Mouse (Mus musculus) forebrain, embryonic 16.5 days (tissue): ENCODE data around the gene Tcerg1l. TPM values are rescaled to one million over a fixed set of nuclear protein-coding genes. Genes with fewer than 3 reads are reported as not detected.

ENCODE experiments used
- ATAC-seq: fragments of 200-750 bp; cut with Nextera tagmentation; 2 replicates; pipeline ENCODE4 v1.8.0; 2017; ENCODE audit warnings: mild to moderate bottlenecking, moderate library complexity
- H3K27ac ChIP-seq: fragments of 300-500 bp; sonication (generic); 2 replicates; pipeline ENCODE4 v1.5.1; 2014; ENCODE audit warnings: low read length, control low read depth
- H3K27me3 ChIP-seq: fragments of 300-500 bp; sonication (generic); replicated peaks from 2 replicates; pipeline ENCODE4 v1.6.1; 2014; ENCODE audit warnings: low read length; ENCODE audit not compliant: control insufficient read depth, insufficient read depth
- H3K36me3 ChIP-seq: fragments of 300-500 bp; sonication (generic); 2 replicates; pipeline ENCODE4 v1.6.1; 2014; ENCODE audit not compliant: control insufficient read depth, insufficient read depth
- H3K4me1 ChIP-seq: fragments of 300-500 bp; sonication (generic); replicated peaks from 2 replicates; pipeline ENCODE4 v1.6.1; 2014; ENCODE audit warnings: low read length; ENCODE audit not compliant: control insufficient read depth, insufficient read depth
- H3K4me2 ChIP-seq: fragments of 300-500 bp; sonication (generic); 2 replicates; pipeline ENCODE4 v1.6.1; 2014; ENCODE audit warnings: mild to moderate bottlenecking, low read length, control low read depth
- H3K4me3 ChIP-seq: fragments of 300-500 bp; sonication (generic); replicated peaks from 2 replicates; pipeline ENCODE4 v1.5.1; 2014; ENCODE audit warnings: mild to moderate bottlenecking, low read length, control low read depth
- H3K9ac ChIP-seq: fragments of 300-500 bp; sonication (generic); replicated peaks from 2 replicates; pipeline ENCODE4 v1.6.1; 2014; ENCODE audit warnings: low read depth, low read length, control low read depth
- H3K9me3 ChIP-seq: fragments of 300-500 bp; sonication (generic); 2 replicates; pipeline ENCODE4 v1.6.1; 2016; ENCODE audit warnings: low read length; ENCODE audit not compliant: control insufficient read depth
- WGBS: fragments of 180-500 bp; shearing (Covaris S2); extraction: QIAGEN DNeasy Blood & Tissue Kit; methylation state at CpG from one replicate; pipeline ENCODE4 v1.1.7; 2014; 5-methylcytosine and 5-hydroxymethylcytosine counted together
- polyA plus RNA-seq: library from polyadenylated mRNA; unstranded; fragments of >200 nt; fragmentation: Nextera tagmentation; extraction: Ambion mirVana; gene quantifications from 2 replicates; pipeline ENCODE4 v1.2.1, GENCODE M21; 2015

Tcerg1l gene
- polyA plus RNA-seq, 1 experiment from 2014 or later, result 11.2 TPM

DNA sequence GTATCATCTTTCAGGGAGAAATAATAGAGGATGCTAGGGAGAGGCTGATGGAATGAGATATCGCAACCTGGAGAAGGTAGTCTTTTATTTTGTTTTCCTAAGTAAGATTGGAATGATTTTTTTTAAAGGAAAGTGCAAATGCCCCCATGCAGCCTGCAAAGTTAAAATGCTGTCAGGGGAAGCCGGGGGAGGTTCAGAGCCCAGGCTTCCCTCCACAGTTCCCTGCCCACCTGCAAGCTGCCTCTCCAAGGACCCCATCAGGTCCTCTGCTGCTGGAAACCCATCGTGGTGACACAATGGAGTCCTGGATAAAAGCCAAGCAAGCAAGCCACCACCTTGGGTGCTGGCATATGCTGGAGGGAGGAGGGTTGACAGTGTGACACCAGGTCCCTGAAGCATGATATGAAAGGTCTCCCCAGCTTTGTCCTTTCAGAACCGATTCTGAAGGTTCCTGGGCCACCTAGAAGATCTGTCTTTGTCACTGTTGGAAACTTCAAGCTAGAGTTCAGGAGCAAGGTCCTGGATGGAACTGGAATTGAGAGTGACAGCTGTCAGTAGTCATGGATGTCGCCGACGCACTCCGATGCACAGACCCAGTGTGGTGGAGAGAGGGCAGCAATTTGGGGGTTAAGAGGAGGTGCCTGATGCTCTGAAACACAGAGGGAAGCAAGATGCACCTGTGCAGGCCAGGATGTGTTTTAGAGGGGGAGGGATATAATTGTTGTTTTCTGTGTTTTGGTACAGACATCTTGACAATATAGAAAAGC is 3.2 kb upstream of the Tcerg1l start:
- Histone ChIP-seq H3K27ac (no peak overlapping the region), H3K27me3 (peaks cover 2% of the 10 kb centered on the region), H3K36me3 (no peaks in the 10 kb centered on the region), H3K9me3 (no peaks in the 10 kb centered on the region), H3K4me3 (no peak overlapping the region), H3K4me2 (no peak overlapping the region), H3K9ac (no peak overlapping the region), H3K4me1 (peaks cover 25% of the 10 kb centered on the region)
- ATAC-seq, result no peak
- WGBS, result 78% methylated on average over 8 of the region's 8 CpGs

DNA sequence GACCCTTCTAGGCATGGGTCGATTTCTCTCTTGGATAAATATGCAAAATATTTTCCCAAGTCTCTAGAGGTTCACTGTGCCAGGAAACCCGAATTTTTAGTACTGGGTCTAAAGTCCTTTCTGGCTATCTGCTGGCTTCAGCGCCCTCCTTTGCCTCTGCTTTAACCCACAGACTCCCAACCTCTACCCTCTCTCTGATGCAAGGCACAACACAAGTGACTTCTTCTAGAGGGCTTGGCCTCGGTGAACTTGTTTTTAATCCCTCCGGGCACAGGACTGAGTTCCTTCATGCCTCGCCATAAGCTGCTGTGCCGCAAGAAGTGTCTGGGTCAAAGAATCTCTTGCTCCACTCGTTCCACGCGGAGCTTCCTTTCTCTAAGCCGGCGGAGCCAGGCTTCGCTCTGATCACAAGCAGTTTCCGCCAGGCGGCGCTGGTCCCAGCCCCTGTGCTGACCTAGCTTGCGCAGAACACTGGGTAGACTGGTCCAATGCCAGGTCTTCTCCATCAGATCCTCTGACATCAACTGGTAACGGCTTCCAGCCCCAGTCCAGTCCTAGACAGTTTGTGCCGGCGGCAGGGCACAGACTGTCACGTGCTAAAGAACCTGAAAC is 758 bp upstream of the Tcerg1l start:
- under 1% methylated on average over 21 of the region's 21 CpGs for WGBS
- Histone ChIP-seq H3K36me3 (no peaks in the 10 kb centered on the region), H3K27ac (no peak overlapping the region), H3K27me3 (peaks cover 2% of the 10 kb centered on the region), H3K4me2 (peak overlapping the region; percentile 98), H3K9ac (peak overlapping the region; percentile 64), H3K9me3 (no peaks in the 10 kb centered on the region), H3K4me3 (peak overlapping the region; percentile 66), H3K4me1 (peaks cover 25% of the 10 kb centered on the region)
- peak; percentile 84 for ATAC-seq

DNA sequence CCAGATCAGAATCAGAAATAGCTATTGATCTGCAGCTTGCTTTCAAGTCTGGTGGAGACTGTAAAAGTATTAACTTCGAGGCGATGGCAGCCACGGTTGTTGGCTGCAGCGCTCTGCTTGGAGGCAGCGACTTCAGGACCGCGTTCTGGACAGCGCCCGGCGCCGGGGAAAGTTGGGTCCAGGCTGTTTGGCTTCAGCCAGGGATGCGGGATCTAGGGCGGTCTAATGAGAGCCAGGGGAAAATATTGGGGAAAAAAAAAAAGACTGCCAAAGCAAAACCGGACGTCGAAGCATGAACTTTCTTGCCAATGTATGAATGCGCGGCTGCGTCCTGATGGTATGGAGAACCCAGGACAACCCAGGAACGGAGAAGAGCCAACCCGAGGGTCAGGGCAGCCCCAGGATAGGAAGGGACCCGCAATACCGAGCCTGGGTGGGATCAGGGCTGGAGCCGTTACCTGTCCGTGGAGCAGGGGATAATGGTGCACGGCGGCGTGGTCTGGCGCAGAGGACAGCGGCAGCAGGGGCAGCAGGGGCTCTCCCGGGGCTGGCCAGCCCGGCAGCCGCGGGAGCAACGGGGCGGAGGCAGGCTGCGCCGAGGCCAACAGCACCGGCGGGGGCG is 556 bp downstream of the Tcerg1l start:
- H3K4me1 ChIP-seq, result peaks cover 25% of the 10 kb centered on the region
- no peak overlapping the region for H3K27ac ChIP-seq
- peak overlapping the region; percentile 64 for H3K9ac ChIP-seq
- H3K4me2 ChIP-seq, result peak overlapping the region; percentile 98
- no peaks in the 10 kb centered on the region for H3K36me3 ChIP-seq
- peaks cover 4% of the 10 kb centered on the region for H3K27me3 ChIP-seq
- peak overlapping the region; percentile 66 for H3K4me3 ChIP-seq
- no peaks in the 10 kb centered on the region for H3K9me3 ChIP-seq
- peak; percentile 24 for ATAC-seq
- under 1% methylated on average over 41 of the region's 41 CpGs for WGBS

DNA sequence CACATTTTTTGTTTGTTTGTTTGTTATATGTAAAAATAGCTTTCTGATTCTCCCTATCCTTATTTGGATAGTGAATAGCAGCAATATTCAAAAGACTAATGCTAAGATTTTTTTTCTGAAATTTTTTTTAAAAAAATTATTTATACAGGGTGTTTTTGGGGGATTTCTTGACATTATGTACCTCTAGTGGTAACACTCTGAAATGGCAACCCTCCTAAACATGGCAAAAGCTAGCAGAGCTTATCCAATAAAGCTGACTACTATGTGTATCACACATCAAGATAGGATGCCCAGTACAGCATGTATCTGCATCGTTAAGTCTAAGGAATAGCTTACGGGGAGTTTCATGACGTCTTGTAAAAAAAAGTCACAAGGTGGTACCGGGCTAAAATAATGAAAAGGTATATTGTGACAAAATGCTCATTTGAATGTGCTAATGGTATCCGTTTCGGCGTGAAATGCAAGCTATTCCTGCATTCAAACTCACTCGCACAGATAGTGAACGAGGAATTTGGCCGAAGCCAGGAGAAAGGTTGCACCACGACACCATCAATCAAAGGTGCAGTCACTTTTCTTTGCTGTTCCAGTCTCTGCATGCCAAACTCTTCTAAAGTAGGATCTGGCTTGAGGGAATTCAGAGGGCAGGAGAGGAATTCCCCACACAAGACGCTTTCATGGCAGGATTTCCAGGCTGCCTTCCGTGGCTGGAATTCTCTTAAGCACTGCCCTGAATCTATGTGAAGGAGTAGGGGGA is 1.2 kb downstream of the Tcerg1l start:
- 22% methylated on average over 13 of the region's 13 CpGs for WGBS
- no peak for ATAC-seq
- Histone ChIP-seq H3K9me3 (no peaks in the 10 kb centered on the region), H3K27ac (no peak overlapping the region), H3K4me1 (peaks cover 25% of the 10 kb centered on the region), H3K4me2 (peak overlapping the region; percentile 98), H3K4me3 (peak overlapping the region; percentile 66), H3K9ac (no peak overlapping the region), H3K27me3 (peaks cover 4% of the 10 kb centered on the region), H3K36me3 (no peaks in the 10 kb centered on the region)

DNA sequence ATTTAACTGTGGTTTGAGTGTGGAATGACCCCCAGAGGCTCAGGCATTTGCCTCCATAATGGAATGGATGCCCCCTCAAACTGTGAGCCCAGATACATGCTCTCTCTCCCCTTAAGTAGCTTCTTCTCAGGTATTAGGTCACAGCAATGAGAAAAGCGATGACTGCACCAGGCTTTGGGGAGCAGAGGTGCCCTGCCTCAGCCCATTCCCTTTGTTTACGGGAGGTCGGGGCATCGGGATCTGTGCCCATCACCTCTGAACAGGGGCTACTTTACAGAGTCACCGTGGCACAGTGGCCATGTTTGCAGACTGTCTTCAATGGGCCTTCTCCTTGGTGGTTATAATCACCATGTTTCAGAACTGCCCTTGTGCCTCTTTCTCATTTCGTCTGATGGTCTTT is 7.6 kb downstream of the Tcerg1l start:
- H3K9ac ChIP-seq, result no peak overlapping the region
- no peaks in the 10 kb centered on the region for H3K36me3 ChIP-seq
- ATAC-seq, result no peak
- H3K4me3 ChIP-seq, result no peak overlapping the region
- 95% methylated on average over 6 of the region's 6 CpGs for WGBS
- H3K27me3 ChIP-seq, result peaks cover 2% of the 10 kb centered on the region; the same call in 1 of the 2 replicates
- H3K27ac ChIP-seq, result no peak overlapping the region
- no peak overlapping the region for H3K4me2 ChIP-seq
- H3K4me1 ChIP-seq, result no peaks in the 10 kb centered on the region
- no peaks in the 10 kb centered on the region for H3K9me3 ChIP-seq

DNA sequence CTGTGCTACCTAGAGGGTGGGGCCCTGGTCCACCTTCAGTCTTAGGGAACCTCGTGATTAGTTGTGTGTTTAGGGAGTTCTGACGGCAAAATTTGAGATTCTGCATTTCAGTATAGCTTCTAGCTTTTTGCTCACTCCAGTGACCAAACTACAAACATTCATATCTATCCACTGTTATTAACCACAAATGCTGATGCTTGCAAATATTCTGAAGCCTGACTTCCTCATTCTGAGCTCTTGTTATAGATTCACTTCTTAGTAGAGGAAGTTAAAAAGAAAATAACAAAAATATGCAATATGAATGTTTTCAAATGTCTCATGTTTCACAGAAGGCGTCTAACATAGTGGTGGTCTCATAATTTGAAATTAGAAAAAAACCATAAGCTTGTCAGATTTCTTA is 8.5 kb downstream of the Tcerg1l start:
- Histone ChIP-seq H3K4me2 (no peak overlapping the region), H3K27ac (no peak overlapping the region), H3K27me3 (peaks cover 2% of the 10 kb centered on the region; the same call in 1 of the 2 replicates), H3K9ac (no peak overlapping the region), H3K4me1 (no peaks in the 10 kb centered on the region), H3K4me3 (no peak overlapping the region), H3K9me3 (no peaks in the 10 kb centered on the region), H3K36me3 (no peaks in the 10 kb centered on the region)
- 79% methylated on average over 3 of the region's 3 CpGs for WGBS
- no peak for ATAC-seq

DNA sequence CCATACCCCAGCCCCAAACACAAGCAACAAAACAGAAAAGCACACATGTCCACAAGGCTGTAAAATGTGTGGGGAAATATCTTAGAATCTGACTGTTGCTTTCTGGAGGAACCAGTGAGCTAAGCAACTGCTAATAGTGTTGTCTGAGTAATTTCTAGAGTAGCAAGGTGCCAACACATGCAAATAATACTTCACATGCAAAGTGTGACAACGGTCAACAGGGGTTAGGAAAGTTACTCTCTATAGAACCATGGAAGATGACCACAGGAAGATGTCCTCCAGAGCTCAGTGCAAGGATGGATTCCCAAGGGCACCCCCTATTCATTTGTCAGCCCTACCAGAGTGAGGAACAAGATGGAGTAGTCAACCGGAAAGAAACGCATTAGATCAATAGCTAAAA is 18.3 kb downstream of the Tcerg1l start:
- no peaks in the 10 kb centered on the region for H3K9me3 ChIP-seq
- no peak overlapping the region for H3K9ac ChIP-seq
- ATAC-seq, result no peak
- H3K27me3 ChIP-seq, result no peaks in the 10 kb centered on the region
- 71% methylated on average over 3 of the region's 3 CpGs for WGBS
- H3K27ac ChIP-seq, result no peak overlapping the region
- no peaks in the 10 kb centered on the region for H3K4me1 ChIP-seq
- H3K36me3 ChIP-seq, result no peaks in the 10 kb centered on the region
- H3K4me3 ChIP-seq, result no peak overlapping the region
- no peak overlapping the region for H3K4me2 ChIP-seq

DNA sequence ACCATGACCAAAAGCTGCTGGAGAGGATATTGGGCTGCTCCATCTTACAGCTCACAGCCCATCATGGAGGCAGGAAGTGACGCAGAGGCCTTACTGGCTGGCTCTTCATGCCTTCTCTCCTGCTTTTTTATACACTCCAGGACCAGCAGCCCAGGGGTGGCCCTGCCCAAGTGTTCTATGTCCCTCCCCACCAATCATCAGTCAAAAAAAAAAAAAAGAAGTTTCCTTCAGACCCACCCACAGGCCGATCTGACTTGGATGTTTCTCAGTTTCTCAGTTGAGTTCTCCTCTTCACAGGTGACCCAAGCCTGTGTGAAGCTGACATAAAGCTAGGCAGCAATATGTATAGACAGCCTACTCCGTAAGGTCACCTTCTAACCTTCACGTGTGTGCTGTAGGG is 19.0 kb downstream of the Tcerg1l start:
- no peaks in the 10 kb centered on the region for H3K36me3 ChIP-seq
- 94% methylated on average over 4 of the region's 4 CpGs for WGBS
- ATAC-seq, result no peak

DNA sequence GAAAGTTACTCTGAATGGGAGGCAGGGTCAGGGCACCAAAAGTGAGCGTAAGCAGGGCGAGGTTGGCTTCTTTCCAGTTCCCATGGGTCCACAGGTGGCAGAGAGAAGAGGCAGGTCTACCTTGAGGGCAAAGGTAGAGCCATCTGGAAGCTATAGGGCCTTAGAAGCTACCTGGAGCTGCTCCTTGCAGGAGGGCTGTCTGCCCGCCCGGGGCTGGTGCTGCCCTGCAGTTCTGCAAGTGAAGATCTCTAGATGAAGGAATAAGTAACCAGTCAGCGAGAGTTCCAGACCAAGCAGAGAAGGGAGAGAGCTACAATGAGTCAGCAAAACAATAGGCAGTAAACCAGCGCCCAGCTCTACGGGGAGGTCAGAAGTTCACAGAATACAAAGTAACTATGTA is 22.0 kb downstream of the Tcerg1l start:
- no peak for ATAC-seq
- no peak overlapping the region for H3K9ac ChIP-seq
- 64% methylated on average over 7 of the region's 7 CpGs for WGBS
- no peaks in the 10 kb centered on the region for H3K9me3 ChIP-seq
- H3K27ac ChIP-seq, result no peak overlapping the region
- H3K36me3 ChIP-seq, result no peaks in the 10 kb centered on the region
- no peak overlapping the region for H3K4me2 ChIP-seq
- no peaks in the 10 kb centered on the region for H3K4me1 ChIP-seq
- no peaks in the 10 kb centered on the region for H3K27me3 ChIP-seq
- H3K4me3 ChIP-seq, result no peak overlapping the region

More for the DNA sequence above, 19.0 kb downstream of the Tcerg1l start:
- Histone ChIP-seq H3K9me3 (no peaks in the 10 kb centered on the region), H3K4me3 (no peak overlapping the region), H3K4me2 (no peak overlapping the region), H3K27me3 (no peaks in the 10 kb centered on the region), H3K9ac (no peak overlapping the region), H3K4me1 (no peaks in the 10 kb centered on the region), H3K27ac (no peak overlapping the region)
